Mouse (Mus musculus) limb, embryonic 13.5 days (tissue): Measurements from ENCODE around the gene Ykt6. TPM values are rescaled to one million over a fixed set of nuclear protein-coding genes. Genes with fewer than 3 reads are reported as not detected.
A peak's percentile ranks its signal among the peaks of the same experiment; 100 is the strongest.

ENCODE experiments used
- ATAC-seq: fragments of 200-750 bp; cut with Nextera tagmentation; 2 replicates; pipeline ENCODE4 v1.8.0; 2017; ENCODE audit warnings: low read depth, moderate number of reproducible peaks, moderate TSS enrichment; ENCODE audit not compliant: low FRiP score
- H3K27ac ChIP-seq: fragments of 300-500 bp; sonication (generic); 2 replicates; pipeline ENCODE4 v1.5.1; 2015; ENCODE audit warnings: inconsistent platforms, mild to moderate bottlenecking, moderate library complexity
- H3K27me3 ChIP-seq: fragments of 300-500 bp; sonication (generic); 2 replicates; pipeline ENCODE4 v1.6.1; 2015; ENCODE audit warnings: mild to moderate bottlenecking, inconsistent platforms
- H3K36me3 ChIP-seq: fragments of 300-500 bp; sonication (generic); 2 replicates; pipeline ENCODE4 v1.6.1; 2015; ENCODE audit warnings: inconsistent platforms, mild to moderate bottlenecking, moderate library complexity
- H3K4me1 ChIP-seq: fragments of 300-500 bp; sonication (generic); 2 replicates; pipeline ENCODE4 v1.6.1; 2015; ENCODE audit warnings: inconsistent platforms
- H3K4me2 ChIP-seq: fragments of 300-500 bp; sonication (generic); replicated peaks from 2 replicates; pipeline ENCODE4 v1.6.1; 2015; ENCODE audit warnings: inconsistent platforms, mild to moderate bottlenecking, moderate library complexity
- H3K4me3 ChIP-seq: fragments of 300-500 bp; sonication (generic); 2 replicates; pipeline ENCODE4 v1.5.1; 2015; ENCODE audit warnings: moderate library complexity, mild to moderate bottlenecking, inconsistent platforms
- H3K9ac ChIP-seq: fragments of 300-500 bp; sonication (generic); 2 replicates; pipeline ENCODE4 v1.6.1; 2015; ENCODE audit warnings: mild to moderate bottlenecking, inconsistent platforms
- H3K9me3 ChIP-seq: fragments of 300-500 bp; sonication (generic); 2 replicates; pipeline ENCODE4 v1.6.1; 2016; ENCODE audit warnings: inconsistent platforms
- WGBS: fragments of 180-500 bp; shearing (Covaris S2); methylation state at CpG from one replicate; pipeline ENCODE4 v1.1.7; 2015; 5-methylcytosine and 5-hydroxymethylcytosine counted together
- polyA plus RNA-seq: library from polyadenylated mRNA; unstranded; fragments of >200 nt; fragmentation: Nextera tagmentation; extraction: Ambion mirVana; gene quantifications from 2 replicates; pipeline ENCODE4 v1.2.1, GENCODE M21; 2015

Ykt6 gene
- polyA plus RNA-seq = 64.4 and 66.6 TPM in 2 replicates

- peaks cover 18% of the 10 kb centered on the region for H3K36me3 ChIP-seq
- H3K4me2 ChIP-seq = peak within 1 kb of the TSS; percentile 87
- H3K9me3 ChIP-seq = no peaks in the 10 kb centered on the region
- WGBS = under 1% methylated on average over 59 of the region's 71 CpGs
- peak within 1 kb of the TSS; percentile 93 for H3K27ac ChIP-seq
- peak within 1 kb of the TSS; percentile 93 for H3K9ac ChIP-seq
- H3K27me3 ChIP-seq = no peaks in the 10 kb centered on the region
- peak; percentile 95 for ATAC-seq
- H3K4me3 ChIP-seq = peak within 1 kb of the TSS; percentile 95
- H3K4me1 ChIP-seq = peaks cover 19% of the 10 kb centered on the region
These were observed at the start of gene Ykt6 for GRCm38 (mm10) chr11:5955546-5956276. Gene Ykt6 (plus strand): TSS chr11:5955693.

DNA sequence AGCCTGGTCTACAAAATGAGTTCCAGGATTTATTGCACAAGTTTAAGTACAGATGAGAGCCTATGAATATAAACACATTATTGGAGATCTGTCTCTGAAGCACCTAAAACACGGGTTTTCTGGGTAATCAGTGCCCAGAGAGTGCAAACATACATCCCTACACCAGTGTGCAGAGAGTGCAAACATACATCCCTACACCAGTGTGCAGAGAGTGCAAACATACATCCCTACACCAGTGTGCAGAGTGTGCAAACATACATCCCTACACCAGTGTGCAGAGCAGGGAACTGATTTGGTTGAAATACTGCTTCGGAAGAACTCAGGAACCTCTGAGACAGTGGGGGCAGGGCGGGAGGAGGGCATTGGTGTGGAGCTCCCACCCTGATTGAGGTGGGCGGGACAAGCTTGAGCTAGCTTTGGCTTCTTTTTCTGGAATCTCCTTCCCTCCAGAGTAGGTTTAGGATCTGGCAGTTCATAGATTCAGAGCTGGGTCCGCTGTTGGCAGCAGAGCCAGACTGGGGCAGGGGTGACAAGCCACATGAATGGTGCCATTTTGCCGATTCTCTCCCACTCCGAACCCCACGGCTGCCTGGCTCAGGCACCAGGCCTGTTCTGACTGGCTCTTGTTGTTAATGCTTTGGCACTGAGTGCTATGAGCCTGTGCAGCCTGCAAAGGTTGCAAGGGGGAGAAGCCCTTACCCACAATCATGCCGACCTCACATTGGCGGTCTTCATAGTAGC lies 49.5 kb upstream of the Ykt6 start:
- Histone ChIP-seq H3K36me3 (no peaks in the 10 kb centered on the region), H3K9me3 (no peaks in the 10 kb centered on the region), H3K4me3 (no peak overlapping the region), H3K9ac (no peak overlapping the region), H3K27me3 (peaks cover 8% of the 10 kb centered on the region; the same call in 1 of the 2 replicates), H3K27ac (no peak overlapping the region), H3K4me1 (peaks cover 27% of the 10 kb centered on the region), H3K4me2 (no peak overlapping the region)
- 80% methylated on average over 10 of the region's 10 CpGs for WGBS
- no peak for ATAC-seq

- peaks cover 19% of the 10 kb centered on the region for H3K4me1 ChIP-seq
- no peak overlapping the region for H3K9ac ChIP-seq
- H3K9me3 ChIP-seq = no peaks in the 10 kb centered on the region
- no peaks in the 10 kb centered on the region for H3K36me3 ChIP-seq
- H3K27me3 ChIP-seq = peaks cover 4% of the 10 kb centered on the region; the same call in 1 of the 2 replicates
- H3K4me3 ChIP-seq = no peak overlapping the region
- H3K4me2 ChIP-seq = no peak overlapping the region
- ATAC-seq = no peak
- 62% methylated on average over 5 of the region's 5 CpGs for whole genome bisulfite sequencing
- no peak overlapping the region for H3K27ac ChIP-seq
These were observed 48.4 kb upstream of the Ykt6 start for GRCm38 (mm10) chr11:5907096-5907495.

DNA sequence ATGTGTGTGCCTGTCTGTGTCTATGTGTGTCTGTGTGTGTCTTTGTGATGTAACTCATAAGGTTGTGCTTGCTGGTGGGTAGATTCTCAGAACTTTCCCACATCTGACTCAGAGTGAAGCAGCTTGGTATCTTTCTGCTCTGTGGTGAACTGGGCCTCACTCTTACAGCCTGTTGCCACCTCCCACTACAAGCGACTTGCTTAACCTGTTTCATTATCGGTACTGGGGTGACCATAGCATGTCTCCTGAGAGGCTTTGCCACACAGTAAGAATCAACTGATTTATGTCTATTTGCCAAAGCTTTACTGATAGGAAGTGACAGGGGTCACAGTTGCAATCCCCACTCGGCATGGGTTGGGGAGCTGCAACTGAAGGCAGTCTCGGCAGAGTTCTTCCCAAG lies 46.9 kb upstream of the Ykt6 start:
- H3K9me3 ChIP-seq = no peaks in the 10 kb centered on the region
- H3K4me2 ChIP-seq = no peak overlapping the region
- H3K27me3 ChIP-seq = no peaks in the 10 kb centered on the region
- H3K27ac ChIP-seq = no peak overlapping the region
- ATAC-seq = no peak
- H3K36me3 ChIP-seq = no peaks in the 10 kb centered on the region
- no peak overlapping the region for H3K9ac ChIP-seq
- WGBS = 72% methylated on average over 4 of the region's 4 CpGs
- peaks cover 13% of the 10 kb centered on the region; the same call in 1 of the 2 replicates for H3K4me1 ChIP-seq
- H3K4me3 ChIP-seq = no peak overlapping the region

DNA sequence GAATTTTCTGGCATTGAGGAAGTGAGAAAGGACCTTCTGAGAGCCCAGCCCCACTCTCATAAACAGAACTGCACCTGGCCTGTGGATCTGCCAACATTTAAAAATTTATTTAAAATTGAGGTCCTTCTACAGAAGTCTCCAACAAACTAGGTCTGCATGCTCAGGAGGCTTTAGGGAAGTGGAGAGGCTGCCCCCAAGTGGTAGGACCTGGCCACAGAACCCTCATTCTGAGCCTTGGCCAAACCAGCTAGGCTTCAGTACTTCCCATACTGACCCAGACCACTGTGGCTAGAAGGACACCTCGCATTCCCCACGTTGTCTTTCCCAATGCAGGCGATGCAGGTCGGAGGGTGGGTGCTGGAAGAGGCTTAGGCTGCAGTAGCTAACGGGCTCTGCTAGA lies 42.9 kb upstream of the Ykt6 start:
- Histone ChIP-seq H3K27me3 (no peaks in the 10 kb centered on the region; the same call in 1 of the 2 replicates), H3K36me3 (no peaks in the 10 kb centered on the region), H3K4me2 (no peak overlapping the region), H3K9me3 (no peaks in the 10 kb centered on the region), H3K27ac (no peak overlapping the region), H3K9ac (no peak overlapping the region), H3K4me3 (no peak overlapping the region), H3K4me1 (0 out of 2 replicates have a peak, but pooled peaks cover 5% of the 10 kb centered on the region)
- WGBS = 25% methylated on average over 5 of the region's 5 CpGs
- peak; percentile 70 for ATAC-seq

- Histone ChIP-seq H3K36me3 (no peaks in the 10 kb centered on the region), H3K27ac (no peak overlapping the region), H3K27me3 (no peaks in the 10 kb centered on the region; the same call in 1 of the 2 replicates), H3K9me3 (no peaks in the 10 kb centered on the region), H3K4me3 (no peak overlapping the region), H3K9ac (no peak overlapping the region), H3K4me1 (peaks cover 5% of the 10 kb centered on the region; the same call in 1 of the 2 replicates), H3K4me2 (no peak overlapping the region)
- WGBS = 64% methylated on average over 8 of the region's 8 CpGs
- no peak for ATAC-seq
These were observed 42.2 kb upstream of the Ykt6 start for GRCm38 (mm10) chr11:5913256-5913655.

GRCm38 (mm10) chr11:5913936-5914335 lies 41.6 kb upstream of the Ykt6 start:
- no peak overlapping the region for H3K27ac ChIP-seq
- H3K4me3 ChIP-seq = no peak overlapping the region
- H3K9ac ChIP-seq = no peak overlapping the region
- H3K27me3 ChIP-seq = no peaks in the 10 kb centered on the region; the same call in 1 of the 2 replicates
- H3K4me2 ChIP-seq = no peak overlapping the region
- H3K4me1 ChIP-seq = peaks cover 5% of the 10 kb centered on the region; the same call in 1 of the 2 replicates
- no peaks in the 10 kb centered on the region for H3K9me3 ChIP-seq
- H3K36me3 ChIP-seq = no peaks in the 10 kb centered on the region
- no peak for ATAC-seq
- 80% methylated on average over 4 of the region's 4 CpGs for WGBS

- no peak for ATAC-seq
- Histone ChIP-seq H3K4me2 (no peak overlapping the region), H3K36me3 (no peaks in the 10 kb centered on the region), H3K9ac (no peak overlapping the region), H3K9me3 (no peaks in the 10 kb centered on the region), H3K4me1 (peaks cover 5% of the 10 kb centered on the region; the same call in 1 of the 2 replicates), H3K4me3 (no peak overlapping the region), H3K27ac (no peak overlapping the region), H3K27me3 (no peaks in the 10 kb centered on the region; the same call in 1 of the 2 replicates)
- 62% methylated on average over 5 of the region's 5 CpGs for WGBS
These were observed 40.6 kb upstream of the Ykt6 start for GRCm38 (mm10) chr11:5914940-5915339.

DNA sequence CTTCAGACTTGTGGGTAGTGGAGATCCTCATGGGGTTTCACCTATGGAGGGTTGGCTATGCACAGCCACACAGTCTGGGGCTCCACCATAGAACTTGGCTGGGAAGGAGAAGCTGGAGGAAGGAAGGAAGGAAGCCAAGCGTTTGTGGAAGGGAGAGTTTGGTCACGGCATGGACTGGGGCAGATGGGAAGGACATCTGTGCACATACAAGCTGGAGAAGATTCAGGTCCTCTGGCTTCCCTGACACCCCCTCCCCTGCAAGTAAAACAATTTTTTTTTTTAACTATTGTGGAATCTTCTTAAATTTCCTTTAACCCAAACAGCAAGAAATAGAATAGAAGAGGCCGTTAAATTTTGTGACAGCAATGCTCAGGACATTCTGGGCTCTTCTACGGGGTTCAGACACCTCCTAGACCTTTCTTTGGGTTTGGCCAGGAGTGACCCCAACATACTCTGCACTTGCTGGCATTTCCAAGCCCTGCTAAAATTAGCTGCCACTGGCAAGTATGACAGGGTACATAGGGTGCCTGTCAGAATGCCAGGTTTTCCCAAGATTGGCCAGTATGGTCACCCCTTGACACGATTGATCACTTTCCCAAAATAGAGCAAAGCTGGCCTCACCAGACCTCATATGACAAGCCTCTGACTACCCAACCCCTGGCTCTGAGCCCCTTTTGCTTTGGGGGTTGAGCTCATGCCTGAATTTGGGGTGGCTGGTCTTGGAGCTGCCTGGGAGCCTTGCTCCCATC lies 39.9 kb upstream of the Ykt6 start:
- Histone ChIP-seq H3K9me3 (no peaks in the 10 kb centered on the region), H3K9ac (no peak overlapping the region), H3K27me3 (no peaks in the 10 kb centered on the region; the same call in 1 of the 2 replicates), H3K4me2 (no peak overlapping the region), H3K36me3 (no peaks in the 10 kb centered on the region), H3K4me3 (no peak overlapping the region), H3K4me1 (peaks cover 5% of the 10 kb centered on the region; the same call in 1 of the 2 replicates), H3K27ac (no peak overlapping the region)
- 81% methylated on average over 5 of the region's 5 CpGs for WGBS
- ATAC-seq = no peak

DNA sequence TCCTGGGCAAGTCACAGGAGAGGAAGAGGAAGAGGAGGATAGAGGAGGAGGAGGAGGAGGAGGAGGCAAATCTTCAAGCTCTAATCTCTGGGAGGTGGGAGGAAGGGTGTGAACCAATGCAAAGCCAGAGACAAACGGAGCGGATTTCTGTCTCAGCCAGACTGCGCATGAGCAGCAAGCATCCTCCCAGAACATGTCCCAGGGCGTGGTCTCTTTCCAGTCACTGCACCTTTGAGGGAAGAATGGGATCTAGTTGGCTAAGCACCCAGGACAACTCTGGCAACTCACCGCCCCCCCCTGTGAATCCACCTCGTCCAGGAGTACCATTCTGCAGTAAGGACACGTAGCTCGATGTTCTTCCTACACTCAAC lies 39.3 kb upstream of the Ykt6 start:
- Histone ChIP-seq H3K9ac (no peak overlapping the region), H3K9me3 (no peaks in the 10 kb centered on the region), H3K4me1 (peaks cover 5% of the 10 kb centered on the region; the same call in 1 of the 2 replicates), H3K4me2 (no peak overlapping the region), H3K36me3 (no peaks in the 10 kb centered on the region), H3K27ac (no peak overlapping the region), H3K27me3 (no peaks in the 10 kb centered on the region; the same call in 1 of the 2 replicates), H3K4me3 (no peak overlapping the region)
- 72% methylated on average over 8 of the region's 8 CpGs for WGBS
- ATAC-seq = no peak

- Histone ChIP-seq H3K9me3 (no peaks in the 10 kb centered on the region), H3K4me3 (no peak overlapping the region), H3K4me1 (peaks cover 2% of the 10 kb centered on the region; the same call in 1 of the 2 replicates), H3K27ac (no peak overlapping the region), H3K9ac (no peak overlapping the region), H3K27me3 (no peaks in the 10 kb centered on the region; the same call in 1 of the 2 replicates), H3K36me3 (no peaks in the 10 kb centered on the region), H3K4me2 (no peak overlapping the region)
- ATAC-seq = no peak
- WGBS = 35% methylated on average over 2 of the region's 2 CpGs
These were observed 37.4 kb upstream of the Ykt6 start for GRCm38 (mm10) chr11:5918111-5918510.
